Mouse (Mus musculus) left cerebral cortex, adult 8-10 months (tissue): Measurements from ENCODE around the gene Abhd16a. TPM values are rescaled to one million over a fixed set of nuclear protein-coding genes. Genes with fewer than 3 reads are reported as not detected.

Experiments
- DNase-seq, 2 experiments: peaks; one replicate each; pipeline ENCODE4 v3.0.0; 2022; ENCODE audit warnings: low spot score in 2 of 2
- total RNA-seq, 4 experiments: library from RNA; stranded (reverse); gene quantifications; 2 replicates each; pipeline ENCODE4 v1.2.4; 2022

Gene Abhd16a
- total RNA-seq, 4 experiments from 2014 or later = 117 to 125 (median 121) TPM

DNA sequence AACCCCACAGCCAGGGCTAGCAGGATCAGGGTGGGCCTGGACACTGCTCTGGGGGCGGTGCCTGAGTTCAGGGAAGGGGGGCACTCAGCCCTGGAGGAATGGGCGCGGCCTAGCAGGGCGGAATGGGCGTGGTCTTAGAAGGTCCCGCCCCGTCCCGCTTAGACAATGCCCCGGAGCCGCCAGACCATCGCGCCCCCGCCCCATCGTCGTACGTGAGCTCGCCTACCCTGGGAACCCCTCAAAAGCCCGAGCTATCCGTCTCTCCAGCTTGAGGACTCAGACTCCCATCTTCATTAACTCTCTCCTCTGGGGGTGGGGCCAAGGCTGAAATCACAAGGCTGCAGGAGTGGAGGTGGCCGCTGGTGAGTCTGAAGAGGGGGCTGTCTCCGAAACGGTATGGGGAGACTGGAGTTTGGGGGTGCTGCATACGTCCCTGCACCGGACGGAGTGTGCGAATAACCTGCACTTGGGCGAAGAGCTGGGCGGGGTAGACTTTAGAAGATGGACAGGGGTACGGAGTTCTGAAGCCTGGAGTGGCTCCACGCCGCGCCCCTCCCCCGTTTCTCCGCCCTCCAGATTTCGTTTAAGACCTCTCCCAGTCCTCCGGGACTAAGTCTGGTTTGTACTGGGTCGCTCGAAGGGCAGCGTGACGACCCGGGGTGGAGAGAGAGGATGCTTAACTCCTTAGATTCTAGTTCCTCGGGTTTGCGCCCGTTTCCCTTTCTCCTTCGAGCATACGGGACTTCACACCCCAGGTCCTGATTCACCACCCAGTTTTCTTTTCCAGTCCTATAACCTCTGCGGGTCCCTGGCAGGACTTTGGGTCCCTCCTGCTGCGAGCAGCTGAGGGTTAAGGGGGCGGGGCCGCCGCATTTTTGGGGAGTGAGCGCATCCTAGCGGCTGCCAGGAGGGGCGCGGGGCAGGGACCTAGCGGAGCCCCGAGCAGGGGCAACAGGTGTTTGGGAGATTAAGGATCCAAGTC is 29.9 kb upstream of the Abhd16a start, which contains the start of gene Ddah2:
Gene Ddah2 (plus strand): TSS at position 125 of the 982 bp plus-strand sequence.
- peak; percentile 45 to 51 for DNase-seq

DNA sequence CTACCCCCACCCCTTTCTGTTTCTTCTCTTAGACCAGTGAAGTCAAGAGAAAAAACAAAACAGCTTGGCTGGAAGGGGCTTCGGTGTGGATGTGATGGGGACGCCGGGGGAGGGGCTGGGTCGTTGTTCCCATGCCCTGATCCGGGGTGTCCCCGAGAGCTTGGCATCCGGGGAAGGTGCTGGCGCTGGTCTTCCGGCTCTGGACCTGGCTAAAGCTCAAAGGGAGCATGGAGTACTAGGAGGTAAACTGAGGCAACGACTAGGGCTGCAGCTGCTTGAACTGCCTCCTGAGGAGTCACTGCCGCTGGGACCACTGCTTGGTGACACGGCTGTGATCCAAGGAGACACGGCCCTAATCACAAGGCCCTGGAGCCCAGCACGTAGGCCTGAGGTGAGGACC is 29.0 kb upstream of the Abhd16a start:
- no peak for DNase-seq

DNA sequence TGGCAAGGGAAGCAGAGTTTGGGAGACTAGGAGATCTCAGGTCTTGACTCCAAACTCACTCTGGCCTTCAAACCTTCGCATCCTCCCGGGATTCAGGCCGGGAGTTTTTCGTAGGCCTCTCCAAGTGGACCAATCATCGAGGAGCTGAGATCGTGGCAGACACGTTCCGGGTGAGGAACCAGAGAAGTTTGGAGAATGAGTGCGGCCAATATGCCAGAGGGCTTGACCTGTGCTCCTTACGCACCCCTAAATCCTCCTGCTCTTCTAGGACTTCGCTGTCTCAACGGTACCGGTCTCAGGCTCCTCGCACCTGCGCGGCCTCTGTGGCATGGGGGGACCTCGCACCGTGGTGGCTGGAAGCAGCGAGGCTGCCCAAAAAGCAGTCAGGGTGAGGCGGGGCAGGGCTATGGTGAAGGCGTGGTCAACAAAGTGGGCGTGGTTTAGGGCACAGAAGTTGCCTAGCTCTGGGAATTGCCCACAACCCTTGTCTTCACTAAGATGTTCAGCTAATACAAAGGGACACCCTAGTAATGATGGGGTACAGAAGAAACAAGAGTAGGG is 28.2 kb upstream of the Abhd16a start:
- DNase-seq = no peak

DNA sequence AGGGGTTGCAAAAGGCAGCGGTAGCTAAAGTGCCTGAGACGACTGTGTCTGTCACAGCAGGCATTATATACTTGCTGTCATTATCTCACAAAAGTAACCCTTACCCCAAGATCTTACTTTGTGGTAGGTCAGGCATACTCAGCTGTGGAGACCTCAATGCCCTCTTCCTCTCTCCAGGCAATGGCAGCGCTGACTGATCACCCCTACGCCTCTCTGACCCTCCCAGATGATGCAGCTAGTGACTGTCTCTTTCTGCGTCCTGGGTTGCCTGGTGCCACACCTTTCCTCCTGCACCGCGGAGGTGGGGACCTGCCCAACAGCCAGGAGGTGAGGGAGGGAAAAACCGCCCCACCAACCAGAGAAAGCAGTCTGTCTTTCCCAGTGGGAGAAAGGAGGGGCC is 27.8 kb upstream of the Abhd16a start:
- DNase-seq = no peak

DNA sequence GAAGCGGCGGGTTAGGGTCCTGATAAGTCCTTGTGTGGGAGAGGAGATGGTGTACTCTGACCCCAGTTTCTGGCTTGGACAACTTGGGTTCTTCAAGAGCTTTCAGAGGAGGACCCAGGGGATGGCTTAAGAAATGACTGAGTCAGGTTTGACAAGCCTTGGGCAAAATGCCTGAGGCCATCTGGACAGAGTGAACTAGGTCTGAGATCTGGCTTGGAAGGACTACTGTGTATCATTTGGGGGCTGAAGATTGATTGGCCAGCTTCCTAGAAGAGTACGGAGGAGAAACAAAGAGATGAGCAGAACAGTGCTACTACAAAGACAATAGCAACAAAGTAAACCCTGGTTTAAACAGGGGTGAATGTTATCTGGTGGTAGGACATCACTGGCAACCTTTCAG is 25.6 kb upstream of the Abhd16a start:
- no peak for DNase-seq

DNA sequence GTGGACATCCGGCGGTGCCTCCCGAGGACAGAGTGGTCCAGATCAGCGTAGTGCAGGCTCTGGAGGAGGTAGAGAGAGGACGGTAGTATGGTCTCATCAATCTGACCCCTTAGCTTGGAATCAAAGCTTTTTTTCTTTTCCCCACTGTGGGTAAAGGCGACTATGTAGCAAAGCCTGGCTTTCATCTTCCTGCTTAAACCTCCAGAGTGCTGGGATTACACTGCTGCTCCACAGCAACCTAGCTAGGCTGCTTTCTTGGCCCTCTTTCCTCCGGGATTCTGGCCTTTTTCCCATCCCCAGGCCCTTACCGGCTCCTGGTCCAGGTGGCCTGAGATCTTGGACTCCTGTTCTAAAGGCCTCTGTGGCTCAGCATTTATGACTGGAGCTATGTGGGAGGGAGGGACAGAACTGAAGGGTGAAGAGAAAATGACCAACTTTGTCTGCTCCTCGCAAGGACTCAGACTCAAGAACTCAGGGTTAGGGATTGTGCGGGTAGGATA is 24.6 kb upstream of the Abhd16a start:
- no peak for DNase-seq

DNA sequence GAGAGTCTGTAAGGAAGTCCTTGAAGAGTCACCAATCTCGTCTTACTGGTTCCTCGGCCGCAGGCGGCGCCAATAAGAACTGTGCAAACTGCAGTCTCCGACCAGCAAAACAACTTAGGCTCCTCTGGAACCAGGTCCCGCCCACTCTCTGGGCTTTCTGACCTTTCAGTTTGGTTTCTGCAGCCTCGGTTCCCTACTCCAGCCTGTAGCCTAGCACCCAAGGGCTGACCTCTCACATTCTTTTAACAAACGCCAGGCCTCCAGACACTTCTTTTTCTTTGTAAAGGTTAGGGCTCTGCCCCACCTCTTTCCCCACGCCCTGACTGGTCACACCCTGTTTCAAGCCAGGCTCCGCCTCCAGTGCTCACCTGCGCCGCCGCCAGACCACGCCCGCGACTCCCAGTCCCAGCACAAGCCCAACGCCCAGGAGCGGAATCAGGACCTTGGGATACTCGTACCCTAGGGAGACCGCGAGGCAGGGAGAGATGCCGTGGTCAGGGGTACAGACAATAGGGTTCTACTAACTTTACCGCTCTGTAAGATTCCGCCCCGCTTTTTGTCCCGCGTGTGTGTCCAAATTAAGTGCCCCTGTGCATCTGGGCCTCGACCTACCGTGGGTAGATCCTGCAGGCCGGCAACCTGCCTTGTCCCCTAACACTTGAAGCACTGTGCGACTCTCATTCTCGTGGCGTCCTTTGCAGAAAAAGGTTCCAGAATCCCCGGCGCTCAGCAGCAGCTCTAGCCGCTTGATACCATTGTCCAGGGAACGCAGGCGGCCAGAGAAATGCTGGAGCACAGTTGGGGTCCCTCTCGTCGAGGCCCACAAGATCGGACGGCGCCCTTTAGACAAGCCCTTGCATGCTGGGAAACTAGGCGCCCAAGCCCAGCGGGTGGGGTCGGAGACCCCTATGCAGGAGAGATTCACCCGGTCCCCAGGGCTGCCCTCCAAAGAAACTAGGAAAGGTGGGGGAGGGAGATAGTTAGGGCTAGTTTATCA is 23.8 kb upstream of the Abhd16a start, which contains the start of gene Ly6g6c:
Gene Ly6g6c (plus strand): TSS at position 438 of the 997 bp plus-strand sequence.
- DNase-seq = no peak

DNA sequence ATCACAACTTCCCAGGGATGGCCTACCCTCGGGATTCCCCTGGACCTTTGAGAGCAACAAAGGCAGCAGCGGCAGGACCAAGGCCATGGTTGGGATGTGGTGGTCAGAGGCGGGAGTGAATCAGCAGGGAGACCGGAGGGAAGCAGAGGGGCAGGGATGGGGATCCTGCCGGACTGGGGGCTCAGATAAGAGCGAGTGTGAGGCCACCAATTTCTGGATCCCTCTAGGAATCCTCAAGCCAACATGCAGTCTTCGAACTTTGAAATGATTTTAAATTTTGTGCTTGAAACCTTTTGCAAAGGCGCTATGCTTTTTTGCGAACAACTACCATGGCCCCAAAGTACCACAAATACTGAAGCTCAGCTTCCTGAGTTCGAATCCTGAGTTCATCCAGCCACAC is 23.0 kb upstream of the Abhd16a start, which contains the start of gene Mpig6b:
Gene Mpig6b (minus strand): TSS at position 101 of the 400 bp plus-strand sequence.
- no peak for DNase-seq

DNA sequence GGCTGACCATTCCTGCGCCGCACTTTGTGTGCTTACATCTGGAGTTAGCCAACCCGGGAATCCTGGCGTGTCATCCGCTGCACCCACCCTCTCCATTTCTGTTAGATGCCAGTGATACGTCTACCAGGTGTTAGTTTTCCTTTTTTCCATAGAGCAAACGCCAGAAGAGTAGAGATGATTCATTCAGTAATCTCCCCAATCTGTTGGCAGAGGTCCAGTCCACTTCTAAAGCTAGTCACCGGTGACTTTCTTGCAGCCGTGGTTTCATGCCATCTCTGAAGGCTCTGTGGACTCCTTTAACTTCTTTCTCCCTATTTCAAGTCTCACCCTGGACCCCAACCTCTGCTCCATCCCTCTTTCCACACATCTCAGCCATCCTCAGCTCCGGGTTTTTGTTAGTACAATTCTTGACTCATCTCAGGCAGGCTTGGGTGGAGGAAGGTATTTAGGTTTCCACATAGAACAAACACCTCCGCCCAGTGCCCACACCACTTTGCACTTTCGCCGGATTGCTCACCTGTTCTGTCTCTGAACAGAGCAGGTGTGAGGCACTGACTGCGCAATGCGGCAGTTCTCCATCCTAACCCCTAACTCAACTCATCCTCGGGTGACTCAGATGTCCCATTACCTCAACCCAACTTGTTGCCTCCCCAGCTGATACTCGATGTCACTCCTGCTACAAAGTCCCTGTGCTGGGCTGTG is 20.7 kb upstream of the Abhd16a start:
- no peak for DNase-seq

DNA sequence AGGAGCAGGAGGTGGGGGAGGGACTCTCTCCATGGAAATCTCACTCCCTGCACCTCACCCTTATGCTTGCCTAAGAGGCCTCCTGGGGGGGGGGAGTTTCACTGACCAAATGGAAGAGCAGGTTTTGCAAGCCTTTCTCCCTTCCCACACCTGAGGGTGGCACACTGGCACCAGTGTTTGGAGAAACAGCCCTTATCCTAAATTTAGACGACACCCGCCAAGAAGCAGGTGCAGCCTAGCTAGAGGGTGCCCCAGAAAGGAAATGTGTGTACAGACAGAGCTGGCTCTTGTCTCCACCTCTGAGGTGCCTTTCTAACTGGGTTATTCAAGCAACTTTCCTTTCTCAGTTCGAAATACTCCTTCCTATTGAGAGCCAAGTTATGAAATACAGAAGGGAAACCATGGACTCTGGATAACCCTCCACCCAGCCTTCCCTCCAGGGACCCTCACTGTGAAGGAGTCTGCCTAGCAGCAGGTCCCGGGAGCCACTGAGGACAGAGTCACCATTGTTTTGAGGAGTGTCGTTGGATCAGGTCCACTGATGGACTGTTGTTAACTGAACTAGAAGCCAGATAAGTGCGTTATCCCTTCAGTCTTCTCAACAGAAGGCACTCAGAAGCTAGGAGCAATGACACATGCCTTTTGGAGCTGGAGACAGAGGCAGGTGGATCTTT is 18.4 kb upstream of the Abhd16a start:
- DNase-seq = no peak

DNA sequence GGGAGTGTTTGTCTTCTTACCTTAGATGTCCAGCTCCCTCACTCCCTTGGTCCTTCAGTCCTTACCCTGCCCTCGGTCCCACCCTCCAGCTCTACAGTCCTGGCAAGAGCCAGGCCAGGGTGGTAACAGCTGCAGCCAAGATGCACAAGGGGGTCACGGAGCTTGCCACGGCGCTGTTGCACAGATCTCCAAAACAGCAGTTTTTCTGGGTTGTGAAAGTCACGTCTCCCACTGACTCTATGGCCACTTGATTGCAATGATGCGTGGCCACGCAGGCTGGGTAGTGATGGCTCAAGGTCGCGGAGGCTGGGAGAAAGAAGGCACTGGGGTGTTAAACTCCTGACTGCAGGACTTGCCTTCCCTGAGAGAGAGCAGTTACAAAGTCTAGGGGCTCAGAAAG is 17.6 kb upstream of the Abhd16a start:
- DNase-seq = no peak

DNA sequence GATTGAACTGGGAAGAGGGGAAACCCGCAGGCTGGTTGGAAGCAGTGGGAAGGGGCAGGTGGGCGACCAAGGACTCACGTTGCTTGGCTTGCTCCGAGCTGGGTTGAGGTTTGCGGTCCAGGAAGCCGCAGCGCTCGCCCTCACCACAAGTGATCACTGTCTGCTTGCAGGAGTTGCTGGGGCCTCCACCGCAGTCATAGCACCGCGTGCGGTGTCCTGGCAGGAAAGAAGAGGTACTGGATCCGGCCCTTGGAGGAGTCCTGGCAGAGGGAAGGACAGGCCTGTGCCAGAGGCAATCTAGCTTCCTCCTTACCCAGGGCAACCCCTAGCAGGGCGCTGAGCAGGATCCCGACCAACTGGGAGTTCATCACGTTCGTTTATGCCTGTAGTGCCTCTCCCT is 15.0 kb upstream of the Abhd16a start:
- no peak for DNase-seq

DNA sequence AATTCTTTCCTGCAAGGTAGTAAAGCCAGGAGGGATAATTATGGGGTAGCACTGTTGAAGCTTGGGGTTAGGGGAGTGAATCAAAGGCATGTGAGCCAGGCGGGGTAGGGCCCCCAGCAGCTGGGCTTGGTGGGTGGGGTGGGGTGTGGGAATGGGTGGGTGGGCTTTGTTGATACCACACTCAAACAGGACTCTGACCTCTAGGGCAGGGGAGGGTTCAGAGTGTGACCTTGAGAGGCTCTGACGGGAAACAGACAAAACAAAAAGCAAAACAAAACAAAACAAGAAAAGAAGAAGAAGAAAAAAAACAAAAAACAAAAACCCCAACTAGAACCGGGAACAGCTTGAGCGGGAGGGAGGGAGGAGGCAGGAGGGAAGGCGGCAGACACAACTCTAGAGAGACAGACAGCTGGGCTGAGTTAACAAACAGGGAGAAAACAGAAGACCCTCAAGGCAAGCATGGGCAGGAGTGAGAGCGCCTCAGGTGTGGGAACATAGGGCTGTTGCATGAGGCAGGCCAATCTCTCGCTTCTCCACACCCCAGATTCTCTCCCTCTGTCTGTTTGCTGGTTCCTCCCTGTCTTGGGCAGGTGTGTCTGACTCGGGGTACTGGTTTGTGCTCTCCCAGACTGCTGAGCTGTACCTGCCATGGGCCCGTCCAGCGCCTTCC is 12.4 kb upstream of the Abhd16a start, which contains the start of gene Ly6g6e:
Gene Ly6g6e (plus strand): TSS at position 396 of the 670 bp plus-strand sequence.
- no peak for DNase-seq

DNA sequence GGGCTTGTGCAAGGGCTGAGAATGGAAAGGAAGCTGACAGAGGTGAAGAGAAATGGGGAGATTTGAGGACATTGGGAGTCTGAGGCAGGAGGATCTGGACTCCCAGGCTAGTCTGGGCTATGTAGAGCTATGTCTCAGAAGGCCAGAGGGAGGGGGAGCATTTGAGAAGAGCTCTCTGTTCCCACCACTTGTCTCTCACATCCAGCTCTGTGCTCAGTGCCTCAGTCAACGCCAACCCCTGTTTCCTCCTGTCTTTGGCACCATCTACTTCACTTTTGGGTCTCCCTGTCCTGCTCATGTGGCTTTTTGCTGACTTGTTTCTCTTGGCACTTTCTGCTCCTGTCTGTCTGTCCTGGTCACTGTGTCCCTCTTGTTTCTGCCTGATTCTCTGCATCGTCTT is 11.8 kb upstream of the Abhd16a start:
- DNase-seq = no peak

DNA sequence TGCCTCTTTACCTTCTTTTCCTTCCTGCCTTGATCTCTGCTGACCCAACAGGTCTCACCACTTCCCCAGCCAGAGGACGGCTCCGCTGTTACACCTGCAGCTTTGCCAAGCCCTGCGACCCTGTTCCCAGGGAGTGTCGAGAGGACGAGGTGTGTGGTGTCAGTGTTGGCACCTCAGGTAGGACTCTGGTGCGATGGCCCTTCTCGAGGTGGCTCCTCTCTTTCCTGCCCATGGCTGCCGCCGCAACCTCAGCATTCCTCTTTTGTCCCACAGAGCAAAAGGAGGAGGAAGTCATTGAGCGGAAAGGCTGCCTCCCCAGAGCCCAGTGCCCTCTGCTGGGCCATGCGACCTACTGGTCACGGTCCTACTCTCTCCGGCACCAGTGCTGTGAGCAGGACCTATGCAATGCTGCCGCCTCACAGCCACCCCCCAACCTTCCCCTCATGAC is 11.3 kb upstream of the Abhd16a start, which contains the start of gene Ly6g6d:
Gene Ly6g6d (minus strand): TSS at position 280 of the 448 bp plus-strand sequence.
- no peak for DNase-seq

DNA sequence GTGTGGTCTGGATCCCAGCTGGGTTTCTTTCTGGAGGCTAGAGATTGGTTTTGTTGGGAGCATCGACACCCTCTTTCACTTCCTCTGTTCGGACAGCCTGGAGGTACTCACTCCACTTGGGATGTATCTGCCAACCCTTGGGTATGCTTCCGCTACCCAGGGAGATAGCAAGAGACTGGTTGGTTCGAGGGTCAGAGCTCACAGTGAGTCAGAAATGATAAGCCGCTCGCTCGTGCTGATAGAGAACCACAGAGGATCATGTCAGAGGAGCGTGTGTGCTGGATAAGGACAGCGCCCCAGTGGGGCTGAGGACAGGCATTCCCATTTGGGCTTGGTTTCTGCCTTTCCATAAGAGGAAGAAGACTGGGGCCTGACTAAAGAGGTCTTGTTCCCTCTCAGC is 9.3 kb upstream of the Abhd16a start:
- DNase-seq = no peak

DNA sequence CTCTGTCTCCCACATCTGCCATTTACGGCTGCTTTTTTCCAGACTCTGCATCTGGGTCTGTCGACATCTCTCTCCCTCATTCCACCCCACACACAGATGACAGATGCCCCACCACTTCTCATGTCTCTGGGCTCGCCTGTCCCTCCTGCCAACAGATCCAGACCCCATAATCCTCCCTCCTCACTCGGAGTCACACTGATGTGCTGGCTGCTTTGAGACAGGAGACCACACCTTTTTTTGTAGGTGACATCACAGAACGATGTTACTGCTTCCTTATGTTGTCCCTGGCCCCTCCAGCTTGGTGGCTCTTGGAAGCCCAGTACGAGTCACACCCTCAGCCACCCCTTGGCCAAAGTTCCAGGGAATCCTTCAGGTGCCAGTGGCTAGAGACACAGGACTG is 8.8 kb upstream of the Abhd16a start:
- DNase-seq = no peak

DNA sequence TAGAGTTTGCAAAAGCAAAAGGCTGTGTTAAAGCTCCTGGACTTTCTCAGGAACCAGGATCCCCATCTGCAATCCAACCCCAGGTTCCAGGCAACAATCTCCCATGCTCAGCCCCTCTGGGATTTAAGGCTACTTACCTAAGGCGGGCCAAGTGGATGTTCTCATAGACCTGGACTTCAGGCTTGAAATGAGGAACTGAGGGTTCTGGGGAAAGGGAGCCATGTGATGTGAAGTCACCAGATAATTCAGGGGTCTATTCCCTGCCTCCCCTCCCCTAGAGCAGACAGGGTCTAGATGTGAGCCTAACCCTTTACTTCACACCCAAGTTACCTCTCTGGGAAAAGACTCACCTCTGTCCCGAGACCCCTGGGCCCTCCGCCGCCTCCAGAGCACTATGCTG is 8.4 kb upstream of the Abhd16a start:
- no peak for DNase-seq
